Mouse (Mus musculus) lung, adult 2 months (tissue): ENCODE data around the gene Flnb.

Experiments
- CTCF ChIP-seq: fragments of 200-500 bp; IDR thresholded peaks from 2 replicates; pipeline ENCODE4 v1.5.1; 2011; ENCODE audit warnings: mild to moderate bottlenecking, low read length, control low read depth; ENCODE audit not compliant: insufficient read depth
- POLR2A ChIP-seq: fragments of 200-500 bp; IDR thresholded peaks from 2 replicates; pipeline ENCODE4 v1.6.1; 2011; ENCODE audit warnings: low read depth, mild to moderate bottlenecking, control low read depth, low read length, borderline replicate concordance; ENCODE audit errors: extremely low read depth

GRCm38 (mm10) chr14:7847746-7848232 is 30.0 kb downstream of the Flnb start:
- TF ChIP-seq CTCF (no peak), POLR2A (no peak)
